Mouse (Mus musculus) limb, embryonic 14.5 days (tissue): Measurements from ENCODE around the gene Marc2. TPM values are rescaled to one million over a fixed set of nuclear protein-coding genes. Genes with fewer than 3 reads are reported as not detected.
A peak's percentile ranks its signal among the peaks of the same experiment; 100 is the strongest.

Experiments used
- ATAC-seq: fragments of 200-750 bp; cut with Nextera tagmentation; 2 replicates; pipeline ENCODE4 v1.8.0; 2017; ENCODE audit warnings: low read depth, moderate number of reproducible peaks, moderate TSS enrichment; ENCODE audit not compliant: low FRiP score
- DNase-seq: peaks from one replicate; pipeline ENCODE4 v3.0.0-alpha.2; 2015; ENCODE audit warnings: low spot score
- H3K27ac ChIP-seq: fragments of 300-500 bp; sonication (generic); replicated peaks from 2 replicates; pipeline ENCODE4 v1.5.1; 2014; ENCODE audit warnings: low read depth, mild to moderate bottlenecking, low read length, moderate library complexity, mixed read lengths
- H3K27me3 ChIP-seq: fragments of 300-500 bp; sonication (generic); 2 replicates; pipeline ENCODE4 v1.6.1; 2014; ENCODE audit warnings: low read length, mixed read lengths; ENCODE audit not compliant: control insufficient read depth, insufficient read depth
- H3K36me3 ChIP-seq: fragments of 300-500 bp; sonication (generic); 2 replicates; pipeline ENCODE4 v1.6.1; 2014; ENCODE audit warnings: mild to moderate bottlenecking, low read length, moderate library complexity, mixed read lengths; ENCODE audit not compliant: control insufficient read depth, insufficient read depth
- H3K4me1 ChIP-seq: fragments of 300-500 bp; sonication (generic); 2 replicates; pipeline ENCODE4 v1.6.1; 2014; ENCODE audit warnings: antibody characterized with exemption, low read length, mixed read lengths; ENCODE audit not compliant: control insufficient read depth, insufficient read depth
- H3K4me2 ChIP-seq: fragments of 300-500 bp; sonication (generic); replicated peaks from 2 replicates; pipeline ENCODE4 v1.6.1; 2014; ENCODE audit warnings: low read depth, mild to moderate bottlenecking, low read length, moderate library complexity; ENCODE audit not compliant: severe bottlenecking
- H3K4me3 ChIP-seq: fragments of 300-500 bp; sonication (generic); replicated peaks from 2 replicates; pipeline ENCODE4 v1.5.1; 2014; ENCODE audit warnings: low read length
- H3K9ac ChIP-seq: fragments of 300-500 bp; sonication (generic); 2 replicates; pipeline ENCODE4 v1.6.1; 2014; ENCODE audit warnings: mild to moderate bottlenecking, low read depth, low read length, moderate library complexity; ENCODE audit not compliant: severe bottlenecking
- H3K9me3 ChIP-seq: fragments of 300-500 bp; sonication (generic); 2 replicates; pipeline ENCODE4 v1.6.1; 2016; ENCODE audit warnings: low read length; ENCODE audit not compliant: control insufficient read depth
- POLR2A ChIP-seq: fragments of 200-500 bp; IDR thresholded peaks from 2 replicates; pipeline ENCODE4 v1.8.0; 2012; ENCODE audit warnings: inconsistent platforms, mild to moderate bottlenecking, moderate library complexity, borderline replicate concordance; ENCODE audit not compliant: insufficient read depth, insufficient read length; ENCODE audit errors: extremely low read depth
- WGBS: fragments of 180-500 bp; shearing (Covaris S2); extraction: QIAGEN DNeasy Blood & Tissue Kit; methylation state at CpG from one replicate; pipeline ENCODE4 v1.1.7; 2014; 5-methylcytosine and 5-hydroxymethylcytosine counted together
- polyA plus RNA-seq, 2 experiments: library from polyadenylated mRNA; depleted of rRNA in 1 of 2; stranded (reverse) in 1 of 2; unstranded in 1 of 2; fragments of >200 nt; fragmentation: Nextera tagmentation in 1 of 2; extraction: Ambion mirVana in 1 of 2; gene quantifications; 2 replicates each; pipeline versions ENCODE4 v1.2.1 to v1.2.3; 2012 to 2014

The Marc2 gene
- polyA plus RNA-seq, 2 experiments: 68.7 to 239 TPM

DNA sequence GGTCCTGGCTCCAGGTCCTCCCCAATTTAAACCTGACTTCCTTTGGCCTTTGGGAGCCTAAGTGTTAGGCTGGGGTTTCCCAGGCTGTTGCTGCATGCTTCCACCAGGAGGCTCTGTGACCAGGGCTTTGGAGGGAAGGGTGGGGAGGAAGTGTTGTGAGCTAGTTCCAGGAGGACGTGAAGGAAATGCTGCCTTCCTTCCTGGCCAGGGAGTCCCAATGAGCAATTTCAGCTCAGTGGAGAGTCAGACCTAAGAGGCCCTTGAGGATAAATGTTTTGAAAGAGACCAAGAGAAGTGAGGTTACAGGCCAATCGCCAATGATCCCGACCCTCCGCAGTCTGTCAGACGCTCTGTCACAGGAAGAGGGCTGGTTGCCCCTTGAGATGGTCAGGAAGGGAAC lies 7.1 kb upstream of the Marc2 start:
- H3K27ac ChIP-seq: no peak overlapping the region
- no peaks in the 10 kb centered on the region for H3K36me3 ChIP-seq
- WGBS: 25% methylated on average over 5 of the region's 5 CpGs
- no peaks in the 10 kb centered on the region for H3K9me3 ChIP-seq
- 0 out of 2 replicates have a peak, but pooled peaks cover 3% of the 10 kb centered on the region for H3K4me1 ChIP-seq
- peak; percentile 67 for ATAC-seq
- no peak for TF ChIP-seq POLR2A
- DNase-seq: peak; percentile 55
- peak overlapping the region; percentile 22 for H3K4me2 ChIP-seq
- H3K9ac ChIP-seq: peak overlapping the region; percentile 4; the same call in 1 of the 2 replicates
- H3K27me3 ChIP-seq: no peaks in the 10 kb centered on the region
- H3K4me3 ChIP-seq: no peak overlapping the region

DNA sequence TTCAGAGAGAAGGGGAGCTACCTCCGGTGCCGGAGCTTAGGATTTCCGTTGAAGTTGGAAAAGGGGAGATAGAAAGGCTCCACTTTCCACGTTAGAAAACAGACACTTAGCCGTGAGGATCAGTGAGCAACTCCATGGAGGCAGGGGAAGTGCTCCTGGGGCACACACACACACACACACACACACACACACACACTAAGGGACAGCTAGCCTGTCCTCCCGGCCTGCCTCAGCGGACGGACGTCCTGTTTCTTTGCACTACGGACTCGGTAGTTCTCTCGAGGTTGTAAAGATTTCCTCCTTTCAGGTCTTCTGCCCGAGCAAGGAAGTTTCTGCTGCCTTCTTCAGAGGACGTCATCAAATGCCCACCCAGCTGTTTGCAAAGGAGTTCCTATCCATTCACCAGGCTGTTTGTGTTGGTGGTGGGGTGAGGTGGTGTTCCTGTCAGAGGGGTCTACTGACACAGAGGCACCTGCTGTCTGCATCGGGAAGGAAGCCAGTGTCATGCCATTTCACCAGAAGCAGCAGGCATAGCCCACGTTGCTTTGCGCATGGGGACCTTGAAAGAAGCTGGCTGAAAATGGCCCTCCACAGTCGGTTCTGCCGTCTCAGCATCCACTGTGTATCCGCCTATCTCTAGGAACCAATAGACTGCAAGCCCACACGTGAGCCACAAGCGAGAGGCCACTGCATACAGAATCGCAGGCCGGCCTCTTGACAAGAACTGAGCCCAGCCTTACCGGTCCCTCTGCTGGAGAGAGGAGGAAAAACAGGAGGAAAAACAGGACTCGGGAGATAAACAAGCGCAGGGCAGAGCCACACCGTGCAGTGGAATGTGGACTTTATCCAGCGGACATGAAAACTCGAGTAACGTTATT lies 5.7 kb upstream of the Marc2 start:
- Histone ChIP-seq H3K9ac (no peak overlapping the region), H3K27ac (no peak overlapping the region), H3K4me1 (0 out of 2 replicates have a peak, but pooled peaks cover 3% of the 10 kb centered on the region), H3K4me2 (no peak overlapping the region; the same call in 1 of the 2 replicates), H3K36me3 (no peaks in the 10 kb centered on the region), H3K9me3 (no peaks in the 10 kb centered on the region), H3K27me3 (no peaks in the 10 kb centered on the region), H3K4me3 (no peak overlapping the region)
- ATAC-seq (peak; percentile 84), DNase-seq (peak; percentile 76)
- 24% methylated on average over 30 of the region's 31 CpGs for WGBS
- TF ChIP-seq POLR2A: no peak

DNA sequence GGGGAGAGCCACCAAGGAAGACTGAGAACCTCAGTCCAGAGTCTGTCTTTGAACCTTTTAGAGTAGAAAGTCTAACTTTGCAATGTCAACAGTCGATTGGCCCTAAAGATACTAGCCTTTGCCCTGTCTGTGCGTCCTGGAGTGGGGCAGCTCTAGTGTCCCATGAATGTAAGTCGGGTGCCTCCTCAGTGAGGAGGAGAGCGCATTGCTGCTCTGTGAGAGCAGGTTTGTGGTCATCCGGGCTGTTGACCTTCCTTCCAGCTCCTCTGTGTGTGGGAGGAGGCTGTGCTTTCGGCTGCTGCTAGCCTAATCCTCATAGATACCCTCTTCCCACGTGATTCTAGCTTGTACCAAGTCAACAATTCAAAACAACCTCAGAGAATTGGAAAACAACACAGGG lies 4.9 kb upstream of the Marc2 start:
- Histone ChIP-seq H3K36me3 (no peaks in the 10 kb centered on the region), H3K27ac (no peak overlapping the region), H3K27me3 (no peaks in the 10 kb centered on the region), H3K4me1 (0 out of 2 replicates have a peak, but pooled peaks cover 3% of the 10 kb centered on the region), H3K4me3 (no peak overlapping the region), H3K9me3 (no peaks in the 10 kb centered on the region), H3K9ac (no peak overlapping the region), H3K4me2 (no peak overlapping the region)
- WGBS: 60% methylated on average over 7 of the region's 7 CpGs
- no peak for TF ChIP-seq POLR2A
- ATAC-seq: no peak
- no peak for DNase-seq

DNA sequence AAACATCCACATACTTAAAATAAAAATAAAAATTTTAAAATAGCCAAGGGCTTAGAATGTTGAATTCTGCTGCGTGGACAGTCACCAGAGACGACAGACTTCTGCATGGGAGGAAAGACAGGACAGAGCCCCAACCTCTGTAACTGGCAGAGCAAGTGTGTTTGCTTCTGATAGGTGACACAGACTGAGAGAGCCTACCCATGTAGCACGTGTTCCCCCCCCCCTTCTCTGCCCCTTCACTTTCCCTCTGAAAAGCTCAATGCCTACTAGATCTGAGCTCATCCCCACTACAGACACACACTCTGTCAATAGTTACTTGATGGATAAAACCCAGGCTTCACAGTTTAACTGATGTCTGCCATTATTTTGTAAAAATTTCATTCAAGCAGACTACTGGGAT lies 722 bp upstream of the Marc2 start:
- Histone ChIP-seq H3K27ac (no peak overlapping the region), H3K9me3 (no peaks in the 10 kb centered on the region), H3K4me2 (no peak overlapping the region), H3K36me3 (no peaks in the 10 kb centered on the region), H3K9ac (no peak overlapping the region), H3K4me3 (no peak overlapping the region), H3K4me1 (peaks cover 11% of the 10 kb centered on the region), H3K27me3 (no peaks in the 10 kb centered on the region)
- WGBS: 32% methylated on average over 3 of the region's 3 CpGs
- TF ChIP-seq POLR2A: no peak
- ATAC-seq (no peak), DNase-seq (no peak)

DNA sequence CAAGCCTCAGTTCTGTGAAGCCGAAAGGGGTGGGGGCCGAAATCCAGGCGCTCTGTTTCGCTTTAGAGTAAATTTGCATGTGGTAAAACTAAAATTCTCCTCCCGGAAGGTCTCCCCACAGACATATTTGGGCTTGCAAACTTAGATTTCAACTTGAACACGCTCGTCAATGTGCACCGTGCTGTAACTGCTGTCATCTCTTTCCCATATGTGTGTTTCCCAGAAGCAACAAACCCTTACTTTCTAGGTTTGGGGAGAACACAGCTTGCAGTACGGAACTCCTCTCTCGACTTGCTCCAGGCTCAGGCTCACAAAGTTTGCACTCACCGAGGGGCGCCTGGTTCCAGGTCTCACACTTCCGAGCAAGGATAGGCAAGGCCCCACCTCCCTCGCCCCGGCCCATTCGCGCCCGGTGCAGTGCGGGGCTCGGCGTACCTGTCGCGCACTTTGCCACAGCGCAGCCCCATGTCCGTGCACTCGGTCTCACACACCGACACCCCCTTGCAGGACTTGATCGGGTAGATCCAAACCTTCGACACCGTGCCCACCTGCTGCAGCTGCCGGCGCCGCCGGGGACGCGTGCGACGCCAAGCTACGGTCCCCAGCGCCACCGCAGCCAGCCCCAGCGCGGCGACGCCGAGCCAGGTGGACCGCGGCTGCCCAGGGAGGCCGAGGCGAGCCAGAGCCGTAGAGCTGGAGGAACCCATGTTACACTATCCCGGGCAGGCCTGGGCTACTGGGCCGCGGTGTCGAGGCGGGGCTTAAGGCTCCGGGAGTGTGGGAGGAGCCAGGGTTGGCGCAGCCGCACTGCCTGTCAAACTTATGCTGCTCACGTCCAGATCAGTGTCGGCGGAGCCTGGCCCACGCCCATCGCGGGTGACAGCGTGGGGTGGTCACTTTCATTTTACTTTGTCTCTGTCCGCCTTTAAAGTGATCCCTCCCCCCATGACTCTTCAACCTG lies 860 bp downstream of the Marc2 start:
- peak; percentile 47; the same call in 1 of the 2 replicates for TF ChIP-seq POLR2A
- under 1% methylated on average over 64 of the region's 67 CpGs for WGBS
- H3K4me3 ChIP-seq: peak overlapping the region; percentile 93
- H3K27ac ChIP-seq: peak overlapping the region; percentile 88
- H3K36me3 ChIP-seq: 0 out of 2 replicates have a peak, but pooled peaks cover 2% of the 10 kb centered on the region
- DNase-seq: peak; percentile 95
- H3K4me2 ChIP-seq: peak overlapping the region; percentile 89
- H3K27me3 ChIP-seq: no peaks in the 10 kb centered on the region
- H3K9ac ChIP-seq: peak overlapping the region; percentile 86
- peak; percentile 98 for ATAC-seq
- H3K9me3 ChIP-seq: no peaks in the 10 kb centered on the region
- peaks cover 11% of the 10 kb centered on the region for H3K4me1 ChIP-seq
